Mouse (Mus musculus): ENCODE results near the gene Dis3l2.

Dis3l2 gene

DNA sequence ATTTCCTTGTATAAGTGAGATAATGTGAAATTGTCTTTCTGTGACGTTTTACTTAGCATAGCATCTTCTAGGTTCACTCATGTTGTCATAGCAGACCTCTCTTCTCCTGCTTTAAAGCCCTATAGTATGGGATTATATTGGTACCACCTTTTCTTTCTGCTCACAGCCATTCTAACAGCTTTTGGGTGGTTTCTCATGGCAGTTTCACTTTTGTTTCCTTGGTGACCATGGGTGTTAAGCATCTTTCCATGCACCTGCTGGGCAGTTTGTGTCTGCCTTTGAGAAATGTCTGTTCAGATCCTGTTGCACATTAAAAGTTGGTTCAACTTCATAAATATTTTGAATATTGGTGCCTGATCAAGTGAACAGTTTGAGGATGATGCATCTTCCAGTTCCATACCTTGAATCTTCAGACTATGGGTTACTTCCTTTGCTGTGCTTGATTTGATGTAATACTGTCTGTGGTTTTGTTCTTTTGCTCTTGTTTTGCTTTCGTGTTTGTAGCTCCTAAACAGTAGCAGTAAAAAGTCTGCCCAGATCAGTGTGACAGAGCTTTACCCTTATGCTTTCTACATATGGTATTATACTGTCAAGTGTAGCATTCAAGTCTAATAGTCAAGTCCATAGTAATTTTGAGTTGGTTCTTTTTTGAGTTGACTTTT lies 29.7 kb downstream of the Dis3l2 start:
- no peak for DNase-seq (ENCODE audit: low spot score in 2 of 2)

DNA sequence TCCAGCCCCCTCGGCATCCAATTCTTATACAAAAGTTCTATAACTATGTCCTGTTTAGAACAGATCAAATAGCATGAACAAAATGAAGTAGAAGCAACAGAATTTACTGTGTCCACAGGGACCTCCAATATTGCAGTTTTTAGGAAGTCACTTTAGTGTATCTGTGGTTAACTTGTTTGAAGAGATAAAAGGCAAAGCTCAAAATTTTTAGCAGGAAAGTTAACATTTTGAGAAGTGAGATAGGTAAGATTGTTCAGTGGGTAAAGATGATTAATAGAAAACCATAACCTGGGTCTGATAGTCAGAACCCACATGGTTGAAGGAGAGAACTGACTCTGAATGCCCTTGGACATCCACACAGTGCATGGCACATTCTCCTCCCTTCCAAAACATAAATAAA lies 32.8 kb downstream of the Dis3l2 start:
- no peak for DNase-seq (ENCODE audit: low spot score in 2 of 2)

DNA sequence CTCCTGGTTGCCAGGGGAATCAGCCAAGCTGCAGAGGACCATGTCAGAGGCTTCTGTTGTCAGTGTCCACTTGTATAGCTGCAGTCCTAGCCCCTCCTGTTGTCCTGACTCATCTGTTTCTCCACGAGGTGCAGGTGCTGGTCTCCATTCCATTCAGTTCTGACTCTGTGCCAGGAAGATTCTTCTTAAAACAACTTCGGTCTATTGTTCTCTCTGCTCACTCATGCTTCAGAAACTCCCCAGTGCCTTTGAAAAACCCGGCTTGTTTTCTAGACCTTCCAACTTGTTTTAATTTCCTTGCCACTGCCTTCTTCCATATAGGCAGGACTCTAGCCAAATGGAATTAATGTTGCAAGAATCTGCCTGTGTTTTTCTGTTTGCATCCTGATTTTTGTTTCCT lies 39.3 kb downstream of the Dis3l2 start:
- no peak for DNase-seq (ENCODE audit: low spot score in 2 of 2)

DNA sequence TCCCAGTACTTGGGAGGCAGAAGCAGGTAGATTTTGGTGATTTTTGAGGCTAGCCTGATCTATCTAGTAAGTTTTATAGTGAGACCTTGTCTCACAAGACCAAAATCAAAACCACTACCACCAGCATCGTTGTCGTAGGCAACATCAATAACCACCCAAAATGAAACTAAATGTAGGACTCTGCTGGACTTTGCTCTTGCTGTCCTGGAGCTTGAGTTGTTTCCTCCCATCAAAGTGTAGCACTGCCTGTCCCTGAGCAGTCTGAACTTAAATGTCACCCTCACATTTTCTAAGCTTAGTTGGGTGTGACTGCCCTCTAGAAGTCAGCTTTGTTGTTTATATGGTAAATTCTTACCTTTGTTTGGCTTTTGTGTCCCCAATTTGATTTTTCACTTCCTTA lies 43.4 kb downstream of the Dis3l2 start:
- DNase-seq (ENCODE audit: low spot score in 2 of 2): no peak

DNA sequence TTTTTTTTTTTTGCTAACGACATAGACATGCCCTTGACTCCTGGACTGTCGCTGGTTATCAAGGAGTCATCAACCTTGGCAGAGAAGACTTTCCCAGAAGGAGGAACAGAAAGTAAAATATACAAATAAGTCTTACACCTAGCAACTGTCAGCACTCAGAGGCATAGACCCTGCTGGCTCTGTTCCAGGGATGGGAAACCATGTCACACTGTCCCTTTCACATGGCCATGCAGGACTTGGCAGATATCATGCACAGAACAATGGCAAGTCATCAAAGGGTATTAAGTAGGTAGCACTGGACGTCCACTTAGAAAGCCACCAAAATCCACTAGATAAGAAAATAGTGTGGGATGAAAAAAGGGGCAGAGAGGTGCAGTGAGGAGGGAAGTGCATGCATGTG lies 46.5 kb downstream of the Dis3l2 start:
- no peak for DNase-seq (ENCODE audit: low spot score in 2 of 2)

DNA sequence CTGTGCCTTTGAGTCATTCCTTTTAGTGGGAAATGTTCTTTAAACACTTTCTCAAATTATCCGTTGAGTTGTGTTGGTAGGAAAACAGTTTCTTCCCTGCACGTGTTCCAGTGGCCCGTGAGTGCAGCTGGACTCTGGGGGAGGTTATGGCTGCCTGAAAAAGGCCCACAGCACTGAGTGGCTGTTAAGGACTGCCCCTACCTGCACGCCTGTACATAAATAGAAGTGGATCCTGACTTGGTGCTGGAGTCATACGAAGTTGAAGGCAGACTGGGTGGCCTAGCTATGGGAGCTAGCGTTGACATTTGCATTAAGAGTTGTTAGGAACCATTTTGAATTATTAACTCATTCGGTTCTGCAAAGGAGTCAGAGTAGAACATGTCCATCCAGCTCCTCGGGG lies 49.8 kb downstream of the Dis3l2 start:
- no peak for DNase-seq (ENCODE audit: low spot score in 2 of 2)

DNA sequence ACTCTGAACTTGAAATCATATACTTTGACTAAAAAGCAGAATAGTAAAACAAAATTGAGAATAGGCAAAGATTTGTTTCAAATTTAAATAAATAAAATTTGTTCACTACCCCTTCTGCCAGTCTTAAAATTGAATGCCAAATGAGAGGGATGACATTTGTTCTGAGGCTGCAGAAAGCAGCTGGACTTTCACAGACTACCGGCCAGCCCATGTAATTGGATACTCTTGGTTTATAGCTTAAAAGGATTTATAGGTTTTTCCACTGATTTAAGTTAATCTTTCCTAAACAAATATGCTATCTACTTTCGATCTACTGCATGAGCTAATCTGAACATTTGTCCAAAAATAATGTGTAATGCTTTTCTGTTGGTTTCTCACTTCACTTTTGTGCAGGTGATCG lies 50.7 kb downstream of the Dis3l2 start:
- no peak for DNase-seq (ENCODE audit: low spot score in 2 of 2)

DNA sequence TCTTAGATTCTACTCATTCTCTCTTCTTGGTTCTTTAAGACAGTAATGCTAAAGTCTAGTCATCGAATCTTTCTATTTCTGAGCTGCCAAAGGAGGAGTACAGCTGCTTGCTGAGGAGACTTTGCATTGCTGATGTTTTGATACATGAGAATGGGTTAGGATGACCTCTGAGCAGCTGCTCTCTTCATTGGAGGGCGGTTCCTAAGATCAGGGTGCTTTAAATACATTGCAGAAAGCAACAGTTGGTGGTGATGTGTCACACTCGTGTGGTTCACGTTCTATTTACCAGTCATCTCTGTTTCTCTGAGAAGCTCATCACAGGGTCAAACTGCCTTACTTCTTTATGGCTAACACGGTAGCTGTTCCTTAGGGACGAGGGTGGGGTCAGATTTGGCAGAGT lies 54.5 kb downstream of the Dis3l2 start:
- DNase-seq (ENCODE audit: low spot score in 2 of 2): no peak

DNA sequence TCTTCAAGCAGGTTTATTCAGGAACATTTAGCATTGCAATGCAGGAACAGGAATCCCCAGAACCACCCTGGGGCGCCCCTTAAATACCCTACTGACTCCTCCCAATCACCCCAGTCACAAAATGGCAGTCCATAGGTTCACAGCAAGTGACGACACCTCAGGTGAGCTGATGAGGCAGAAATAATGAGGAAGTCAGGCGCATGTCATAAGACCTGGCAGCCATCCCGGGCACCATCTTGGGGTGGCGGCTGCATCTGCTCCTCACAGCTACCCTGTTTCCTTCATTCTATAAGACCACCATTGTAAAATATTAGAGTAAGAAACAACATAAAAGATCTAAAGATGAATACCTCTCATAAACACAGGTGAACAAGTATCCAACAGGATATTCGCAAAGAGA lies 58.6 kb downstream of the Dis3l2 start:
- peak in 1 of 2 experiments; percentile 14 for DNase-seq (ENCODE audit: low spot score in 2 of 2)

DNA sequence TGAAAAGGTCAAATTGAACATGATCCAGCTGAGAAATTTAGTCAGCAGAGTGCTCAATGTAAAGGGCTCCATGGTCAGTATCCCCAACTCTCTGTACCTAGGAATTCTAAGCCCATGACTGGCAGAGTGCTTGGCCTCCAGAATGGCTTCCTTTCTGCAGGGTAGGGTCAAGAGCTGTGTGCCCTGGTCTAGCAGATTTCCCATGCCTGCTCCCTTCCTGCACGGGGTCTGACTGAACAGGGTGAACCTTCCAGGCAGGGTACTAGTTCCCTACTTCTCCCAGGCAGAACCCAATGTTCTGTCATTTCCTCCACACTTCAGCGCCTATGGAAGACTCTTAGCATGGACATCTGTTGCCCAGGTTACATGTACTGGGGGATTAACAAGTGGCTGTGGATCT lies 97.6 kb downstream of the Dis3l2 start:
- DNase-seq (ENCODE audit: low spot score in 2 of 2): no peak

DNA sequence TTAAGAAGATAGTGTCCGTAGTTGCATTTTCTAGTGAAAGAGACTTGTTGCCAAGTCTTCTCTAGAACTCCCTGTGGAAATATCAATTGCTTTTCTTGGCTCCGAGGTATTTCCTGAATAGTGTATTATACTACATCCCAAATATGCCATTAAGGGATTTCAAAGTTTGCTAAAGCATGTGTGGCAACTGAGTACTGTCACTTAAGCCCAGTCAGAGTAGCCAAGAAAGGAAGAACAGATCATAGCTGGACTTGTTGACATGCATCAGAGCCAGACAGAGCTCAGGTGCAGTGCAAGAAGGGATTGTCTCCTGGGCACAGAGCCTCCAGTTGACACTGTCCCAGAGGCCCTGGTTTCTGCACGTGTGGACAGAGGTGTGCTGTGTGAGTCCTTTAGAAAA lies 108.1 kb downstream of the Dis3l2 start:
- no peak for DNase-seq (ENCODE audit: low spot score in 2 of 2)

DNA sequence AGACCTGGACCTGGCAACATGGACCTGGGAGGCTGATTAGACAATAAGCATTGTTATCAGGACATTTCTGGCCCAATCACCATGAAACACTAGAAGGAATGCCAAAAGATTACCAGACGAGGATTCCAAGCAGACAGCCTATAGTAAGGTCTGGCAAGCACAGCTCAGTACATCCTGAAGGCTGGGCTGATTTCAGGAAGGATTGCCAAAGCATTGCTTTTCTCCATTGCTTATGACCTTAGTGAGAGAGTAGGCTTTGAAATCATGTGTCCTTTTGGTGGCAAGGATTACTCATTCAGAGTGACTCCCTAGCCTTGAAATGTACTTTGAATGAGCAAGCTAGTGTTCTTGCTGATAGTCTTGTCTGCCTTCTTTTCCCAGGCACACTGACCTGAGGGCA lies 118.7 kb downstream of the Dis3l2 start:
- no peak for DNase-seq (ENCODE audit: low spot score in 2 of 2)

DNA sequence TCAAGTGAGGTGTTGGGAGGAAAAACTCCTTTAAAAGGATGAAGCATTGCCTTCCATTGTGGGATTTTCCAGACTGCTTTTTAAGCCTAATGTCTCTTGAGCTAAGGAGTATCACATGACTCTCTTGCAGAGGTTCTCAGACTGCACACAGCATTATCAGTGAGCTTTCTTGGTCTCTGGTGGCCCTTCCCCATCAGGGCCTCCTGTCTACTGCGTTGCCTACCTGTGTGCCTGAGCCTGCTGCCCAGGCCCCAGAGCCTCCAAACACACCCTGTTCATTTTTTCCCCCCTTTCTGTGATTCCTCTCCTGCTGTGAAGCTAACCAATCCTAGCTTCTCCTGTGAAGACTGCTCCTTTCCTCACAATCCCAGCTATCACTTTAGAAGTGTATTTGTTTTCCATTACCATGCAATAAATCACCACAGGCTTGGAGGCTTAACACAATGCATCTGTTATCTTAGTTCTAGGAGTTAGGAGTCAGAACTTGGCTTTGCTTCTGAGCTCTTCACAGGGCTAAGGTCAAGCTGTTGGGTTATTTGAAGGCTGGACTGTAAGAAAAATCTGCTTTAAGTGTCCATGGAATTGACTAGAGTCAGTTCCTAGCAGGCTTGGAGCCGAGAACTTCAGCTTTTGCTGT lies 130.9 kb downstream of the Dis3l2 start:
- no peak for DNase-seq (ENCODE audit: low spot score in 2 of 2)

DNA sequence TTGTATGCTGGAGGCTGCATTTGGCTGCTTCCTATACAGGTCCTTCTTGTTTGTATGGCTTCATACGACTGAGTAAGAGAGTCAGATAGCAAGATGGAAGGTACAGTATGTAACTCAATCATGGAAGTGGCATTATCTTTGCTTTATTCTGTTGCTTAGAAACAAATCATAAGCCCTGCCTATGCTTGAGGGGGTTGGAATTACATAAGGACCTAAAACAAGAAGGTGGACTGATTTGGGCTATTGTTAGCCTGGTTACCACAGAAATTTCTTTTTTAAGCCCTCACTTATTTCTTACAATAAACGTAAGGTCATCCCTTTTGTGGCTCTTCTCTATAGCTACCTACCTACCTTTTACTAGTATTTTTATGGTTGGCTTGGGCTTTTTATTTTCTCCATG lies 131.4 kb downstream of the Dis3l2 start:
- no peak for DNase-seq (ENCODE audit: low spot score in 2 of 2)

DNA sequence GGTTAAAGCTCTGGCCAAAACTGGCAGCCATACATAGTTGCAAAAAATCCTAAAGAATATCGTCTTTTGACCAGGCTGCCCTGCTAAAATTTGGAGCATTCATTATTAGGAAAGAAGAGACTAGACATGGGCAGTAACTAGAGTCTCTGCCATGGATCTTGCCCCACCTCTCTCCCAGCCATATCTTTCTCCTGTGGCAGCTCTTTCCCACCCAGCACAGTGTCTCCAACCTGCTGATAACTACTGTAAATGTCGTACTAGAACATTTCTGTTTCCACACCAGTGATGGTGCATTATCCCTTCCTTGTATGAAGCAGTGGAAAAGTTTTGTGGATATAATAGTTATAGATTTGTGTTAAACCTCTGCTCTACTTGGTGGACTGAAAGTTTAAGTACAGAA lies 147.1 kb downstream of the Dis3l2 start:
- no peak for DNase-seq (ENCODE audit: low spot score in 2 of 2)

DNA sequence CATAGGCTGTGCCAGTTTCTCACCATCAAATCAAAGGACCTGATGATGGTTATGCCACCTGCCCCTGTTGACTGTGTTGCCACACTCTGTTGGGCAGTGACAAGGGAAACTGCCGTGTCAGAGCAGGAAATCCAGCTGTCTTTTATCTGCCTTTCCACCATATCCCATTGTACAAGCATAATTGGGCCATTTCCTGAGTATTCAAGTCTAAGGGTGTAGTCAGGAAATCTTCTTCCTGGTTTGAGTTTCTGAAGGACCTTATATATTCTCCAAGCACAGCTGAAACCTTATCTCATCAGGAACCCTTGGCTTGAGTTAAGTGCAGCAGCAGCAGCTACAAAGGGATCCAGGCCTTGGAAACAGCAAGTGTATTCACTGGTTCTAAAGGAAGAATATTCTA lies 155.3 kb downstream of the Dis3l2 start:
- DNase-seq (ENCODE audit: low spot score in 2 of 2): no peak

DNA sequence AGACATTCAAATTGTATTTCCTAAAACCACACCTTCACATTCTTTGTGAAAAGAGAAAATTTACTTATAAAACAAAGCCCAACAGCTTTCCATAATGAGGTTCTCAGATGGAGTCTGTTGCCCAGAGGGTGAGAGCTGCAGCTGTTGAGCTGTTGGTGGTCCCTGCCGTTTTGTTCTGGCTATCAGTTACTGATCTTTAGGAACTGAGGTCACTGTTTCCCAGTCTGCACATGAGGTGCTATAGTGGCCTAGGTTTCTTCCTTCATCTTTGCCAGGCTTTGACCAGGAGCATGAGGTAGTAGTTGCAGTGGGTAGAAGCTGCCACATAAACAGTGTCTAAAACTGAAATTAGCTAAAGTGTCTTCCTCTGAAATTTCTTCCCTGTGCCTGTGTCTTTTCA lies 155.8 kb downstream of the Dis3l2 start:
- no peak for DNase-seq (ENCODE audit: low spot score in 2 of 2)

DNA sequence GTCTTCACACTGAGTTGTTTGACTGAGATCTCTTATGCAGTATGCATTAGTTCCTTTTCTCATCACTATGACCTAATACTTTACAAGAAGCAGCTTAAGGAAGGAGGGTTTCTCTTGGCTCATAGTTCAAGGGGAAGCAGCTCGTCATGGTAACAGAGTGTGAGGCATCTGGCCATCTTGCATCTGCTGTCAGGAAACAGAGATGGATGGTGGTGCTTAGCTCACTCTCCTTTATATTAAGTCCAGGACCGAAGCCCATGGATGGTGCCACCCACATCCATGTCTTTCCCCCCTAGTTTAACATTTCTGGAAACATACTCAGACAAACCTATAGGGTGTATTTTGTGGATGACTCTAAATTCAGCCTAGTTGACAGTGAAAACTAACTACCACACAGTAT lies 170.1 kb downstream of the Dis3l2 start:
- no peak for DNase-seq (ENCODE audit: low spot score in 2 of 2)

DNA sequence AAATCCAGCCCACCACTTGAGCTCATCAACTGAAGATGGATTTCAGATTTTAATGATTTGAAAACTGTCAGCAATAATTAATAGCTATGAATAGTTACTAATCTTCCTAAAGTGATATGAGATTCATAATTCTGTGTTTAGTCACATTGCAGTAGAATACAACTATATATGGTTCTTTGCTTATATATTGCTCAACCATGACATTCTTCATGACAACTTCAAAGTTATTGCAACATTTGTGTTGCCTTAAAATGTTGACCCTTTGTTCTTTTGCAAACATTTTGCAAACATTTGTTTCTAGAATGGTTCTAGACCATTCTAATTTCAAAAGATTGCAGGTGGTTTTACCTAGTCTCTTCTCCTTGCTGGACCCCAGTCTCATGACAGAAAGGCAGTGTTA lies 175.1 kb downstream of the Dis3l2 start:
- no peak for DNase-seq (ENCODE audit: low spot score in 2 of 2)

DNA sequence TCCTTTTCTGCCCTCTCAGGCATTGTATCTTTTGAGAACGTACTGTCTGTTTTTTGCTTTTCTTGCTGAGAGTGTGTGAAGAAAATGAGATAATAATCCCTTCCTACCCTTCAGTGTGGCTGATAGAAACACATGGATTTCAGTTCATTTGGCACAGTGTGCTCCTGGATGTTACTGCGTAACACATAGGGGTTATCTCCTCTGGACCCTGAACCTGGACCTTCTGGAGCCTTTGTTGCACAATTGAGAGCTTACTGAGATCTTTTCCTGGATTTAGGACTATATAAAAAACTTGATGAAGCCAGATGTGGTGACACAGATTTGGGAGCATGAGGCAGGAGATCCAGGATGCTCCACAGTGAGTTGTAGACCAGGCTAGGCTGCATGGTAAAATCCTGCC lies 175.9 kb downstream of the Dis3l2 start:
- no peak for DNase-seq (ENCODE audit: low spot score in 2 of 2)

DNA sequence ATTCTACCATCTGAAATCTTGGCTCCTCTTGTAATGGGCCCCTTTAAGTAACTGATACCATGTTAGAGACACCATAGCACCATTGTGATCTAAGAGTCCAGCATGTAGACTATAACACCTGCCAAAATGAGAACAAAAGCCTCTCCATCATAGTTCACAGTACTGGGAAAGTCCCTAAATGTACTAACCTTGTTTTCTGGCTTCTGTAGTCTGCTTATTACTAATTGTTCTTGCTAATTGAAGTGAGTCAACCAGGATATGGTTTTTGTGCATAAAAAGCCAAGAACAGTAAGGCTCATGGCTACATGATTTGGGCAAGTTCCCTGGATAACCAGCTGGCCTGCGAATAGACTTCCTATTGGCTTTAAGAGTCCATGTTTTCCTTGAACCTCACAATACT lies 183.5 kb downstream of the Dis3l2 start:
- no peak for DNase-seq (ENCODE audit: low spot score in 2 of 2)

DNA sequence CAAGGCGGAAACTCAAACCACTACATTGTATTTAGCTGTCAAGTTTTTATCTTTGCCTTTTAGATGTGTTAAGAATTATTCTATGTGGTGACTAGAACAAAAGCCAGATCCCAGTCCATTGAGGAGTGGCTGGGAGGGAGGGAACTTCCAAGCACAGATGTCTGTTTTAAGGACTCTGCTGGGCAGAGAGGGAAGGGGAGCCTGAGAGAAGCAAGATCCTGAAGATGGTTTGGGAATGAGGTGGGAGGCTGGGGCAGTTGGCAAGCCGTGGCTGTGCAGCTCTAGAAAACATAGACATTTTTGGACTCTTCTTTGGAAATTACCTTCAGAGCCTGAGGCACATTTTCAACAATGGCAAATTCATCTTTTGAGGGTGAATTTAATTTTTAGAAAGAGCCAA lies 208.9 kb downstream of the Dis3l2 start:
- no peak for DNase-seq (ENCODE audit: low spot score in 2 of 2)

DNA sequence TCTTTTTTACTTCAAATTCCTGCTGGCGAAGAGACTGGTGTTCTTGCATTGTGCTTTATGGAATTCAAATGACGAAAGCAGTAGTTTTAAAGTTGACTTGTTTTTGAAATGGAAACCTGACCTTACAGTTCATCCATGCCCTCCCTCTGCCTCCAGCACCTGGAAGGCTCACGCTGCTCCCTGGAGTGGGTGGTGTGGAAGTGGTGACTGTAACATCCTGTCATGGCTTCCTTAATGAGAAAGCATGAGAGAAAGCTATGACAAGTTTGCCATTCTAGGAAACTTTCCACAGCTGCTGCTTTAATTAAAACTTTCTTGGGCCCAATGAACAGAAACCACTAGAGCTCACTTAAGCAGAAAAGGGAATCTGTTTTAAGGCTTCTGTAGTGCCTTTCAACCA lies 210.3 kb downstream of the Dis3l2 start:
- DNase-seq (ENCODE audit: low spot score in 2 of 2): no peak

DNA sequence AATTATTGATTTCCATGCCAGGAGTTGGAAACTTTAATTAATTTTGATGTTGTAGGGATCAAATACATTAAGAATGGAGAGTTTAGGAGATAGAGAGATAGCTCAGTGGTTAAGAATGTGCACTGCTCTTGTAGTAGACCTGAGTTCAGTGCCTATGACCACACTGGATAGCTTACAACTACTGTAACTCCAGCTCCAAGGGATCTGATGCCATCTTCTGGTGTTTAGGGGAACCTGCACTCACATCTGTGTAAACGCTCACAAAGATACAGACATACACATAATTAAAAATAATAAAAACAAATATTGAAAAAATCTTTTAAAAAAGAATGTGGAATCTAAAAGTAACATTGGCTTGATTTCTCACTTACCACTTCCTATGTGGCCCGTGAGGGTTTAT lies 211.1 kb downstream of the Dis3l2 start:
- no peak for DNase-seq (ENCODE audit: low spot score in 2 of 2)

All from cerebellum, postnatal 4 days (tissue).